Mouse (Mus musculus) stomach, embryonic 14.5 days (tissue): ENCODE measurements around the gene Lrrc8d. TPM values are rescaled to one million over a fixed set of nuclear protein-coding genes. Genes with fewer than 3 reads are reported as not detected.

Experiments used
- ATAC-seq: fragments of 200-750 bp; cut with Nextera tagmentation; 2 replicates; pipeline ENCODE4 v1.8.0; 2017; ENCODE audit warnings: low read depth, moderate TSS enrichment; ENCODE audit not compliant: insufficient number of reproducible peaks, insufficient read depth, low FRiP score
- H3K27ac ChIP-seq: fragments of 300-500 bp; sonication (generic); 2 replicates; pipeline ENCODE4 v1.5.1; 2014; ENCODE audit warnings: mild to moderate bottlenecking, low read length, moderate library complexity, mixed read lengths
- H3K27me3 ChIP-seq: fragments of 300-500 bp; sonication (generic); 2 replicates; pipeline ENCODE4 v1.6.1; 2014; ENCODE audit warnings: low read length, control low read depth, mixed read lengths; ENCODE audit not compliant: control insufficient read depth, insufficient read depth
- H3K36me3 ChIP-seq: fragments of 300-500 bp; sonication (generic); 2 replicates; pipeline ENCODE4 v1.6.1; 2014; ENCODE audit warnings: mild to moderate bottlenecking, control low read depth, low read length, moderate library complexity, mixed read lengths; ENCODE audit not compliant: control insufficient read depth, insufficient read depth
- H3K4me1 ChIP-seq: fragments of 300-500 bp; sonication (generic); 2 replicates; pipeline ENCODE4 v1.6.1; 2014; ENCODE audit warnings: low read length, control low read depth, mixed read lengths; ENCODE audit not compliant: control insufficient read depth, insufficient read depth
- H3K4me2 ChIP-seq: fragments of 300-500 bp; sonication (generic); replicated peaks from 2 replicates; pipeline ENCODE4 v1.6.1; 2014; ENCODE audit warnings: low read depth, low read length, control low read depth
- H3K4me3 ChIP-seq: fragments of 300-500 bp; sonication (generic); 2 replicates; pipeline ENCODE4 v1.5.1; 2014; ENCODE audit warnings: low read depth, low read length, control low read depth
- H3K9ac ChIP-seq: fragments of 300-500 bp; sonication (generic); replicated peaks from 2 replicates; pipeline ENCODE4 v1.6.1; 2014; ENCODE audit warnings: low read depth, mild to moderate bottlenecking, control low read depth, low read length, moderate library complexity, mixed read lengths
- H3K9me3 ChIP-seq: fragments of 300-500 bp; sonication (generic); 2 replicates; pipeline ENCODE4 v1.6.1; 2016; ENCODE audit warnings: low read depth, low read length, control low read depth; ENCODE audit not compliant: control insufficient read depth
- WGBS: fragments of 180-500 bp; shearing (Covaris S2); extraction: QIAGEN DNeasy Blood & Tissue Kit; methylation state at CpG from one replicate; pipeline ENCODE4 v1.1.7; 2014; 5-methylcytosine and 5-hydroxymethylcytosine counted together
- polyA plus RNA-seq: library from polyadenylated mRNA; unstranded; fragments of >200 nt; fragmentation: Nextera tagmentation; extraction: Ambion mirVana; gene quantifications from 2 replicates; pipeline ENCODE4 v1.2.1, GENCODE M21; 2014

Gene Lrrc8d
- polyA plus RNA-seq, 1 experiment from 2014 or later: 17.6 TPM

- H3K36me3 ChIP-seq: no peaks in the 10 kb centered on the region
- no peaks in the 10 kb centered on the region for H3K27me3 ChIP-seq
- H3K9ac ChIP-seq: peak overlapping the region; percentile 57
- 40% methylated on average over 11 of the region's 11 CpGs for WGBS
- peaks cover 16% of the 10 kb centered on the region for H3K4me1 ChIP-seq
- peak overlapping the region; percentile 93 for H3K4me2 ChIP-seq
- no peaks in the 10 kb centered on the region for H3K9me3 ChIP-seq
- peak overlapping the region; percentile 66; the same call in 1 of the 2 replicates for H3K27ac ChIP-seq
- 0 out of 2 replicates have a peak, but pooled peaks have one; percentile 6 for ATAC-seq
- peak overlapping the region; percentile 48 for H3K4me3 ChIP-seq
These were observed 32.7 kb downstream of the Lrrc8d start for GRCm38 (mm10) chr5:105732433-105732891.

DNA sequence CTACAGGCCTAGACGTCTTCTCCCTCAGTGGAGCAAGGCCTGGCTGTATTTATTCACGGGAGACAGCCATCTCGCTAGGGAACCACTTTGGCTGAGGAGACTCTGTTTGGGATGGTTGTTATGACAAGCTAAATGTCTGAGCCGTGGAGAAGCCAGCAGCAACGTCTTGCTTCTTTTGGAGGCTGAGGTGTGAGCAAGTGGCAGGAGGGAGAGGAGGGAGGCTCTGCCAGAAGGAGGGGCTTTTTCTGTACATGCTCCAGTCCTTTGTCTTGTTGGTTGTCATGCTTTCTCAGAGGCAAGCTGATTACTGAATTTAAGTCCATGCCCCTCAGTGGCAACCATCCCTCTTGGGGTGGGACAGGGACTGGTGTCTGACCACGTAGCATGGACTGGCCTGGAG is 33.5 kb downstream of the Lrrc8d start:
- Histone ChIP-seq H3K4me3 (no peak overlapping the region), H3K27me3 (no peaks in the 10 kb centered on the region), H3K4me2 (no peak overlapping the region), H3K27ac (no peak overlapping the region), H3K9ac (no peak overlapping the region), H3K36me3 (no peaks in the 10 kb centered on the region), H3K9me3 (no peaks in the 10 kb centered on the region), H3K4me1 (peaks cover 16% of the 10 kb centered on the region)
- no peak for ATAC-seq
- WGBS: 56% methylated on average over 6 of the region's 6 CpGs

DNA sequence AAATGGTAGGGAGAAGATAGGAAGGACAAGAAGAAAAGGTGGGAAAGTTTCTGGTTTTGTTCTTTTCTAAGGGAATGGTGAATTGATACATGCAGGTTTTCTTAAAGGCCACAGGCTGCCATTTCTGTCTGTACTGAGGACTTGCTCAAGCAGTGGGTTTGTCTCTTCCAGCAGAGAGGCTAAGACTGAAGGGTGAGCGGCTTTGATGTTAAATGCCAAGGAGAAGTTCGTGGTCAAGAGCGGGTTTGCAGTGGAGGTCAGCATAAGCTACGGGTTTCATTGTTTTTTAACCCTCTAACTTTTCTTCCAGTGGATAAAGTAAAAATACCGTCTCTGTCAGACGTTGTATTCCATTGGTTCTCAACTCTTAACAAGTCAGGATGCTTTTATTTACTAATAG is 36.6 kb downstream of the Lrrc8d start:
- Histone ChIP-seq H3K4me2 (no peak overlapping the region), H3K4me1 (peaks cover 14% of the 10 kb centered on the region), H3K27ac (no peak overlapping the region), H3K27me3 (no peaks in the 10 kb centered on the region), H3K9ac (no peak overlapping the region), H3K9me3 (no peaks in the 10 kb centered on the region), H3K4me3 (no peak overlapping the region), H3K36me3 (no peaks in the 10 kb centered on the region)
- WGBS: 85% methylated on average over 6 of the region's 6 CpGs
- ATAC-seq: no peak

DNA sequence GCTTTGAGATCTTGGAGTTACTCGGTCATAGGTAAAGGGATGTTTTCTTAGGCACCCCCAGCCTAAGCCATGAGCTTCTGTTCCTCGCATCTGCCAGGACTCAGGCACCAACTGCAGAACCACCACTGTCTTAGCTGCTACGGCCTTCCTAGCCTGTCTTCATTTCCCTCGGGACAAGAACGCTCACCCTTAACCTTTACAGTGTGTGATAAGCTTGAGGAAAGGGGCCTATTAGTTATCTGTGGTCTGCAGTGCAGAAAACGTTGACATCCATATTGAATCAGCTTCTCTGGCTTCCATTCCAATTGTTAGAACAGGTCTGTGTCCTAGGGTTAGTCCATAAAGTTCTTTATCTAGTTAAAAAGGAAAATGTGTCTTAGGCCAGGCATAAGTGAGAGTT is 37.4 kb downstream of the Lrrc8d start:
- no peak overlapping the region for H3K4me2 ChIP-seq
- no peak for ATAC-seq
- no peak overlapping the region for H3K9ac ChIP-seq
- 60% methylated on average over 6 of the region's 6 CpGs for WGBS
- no peaks in the 10 kb centered on the region for H3K27me3 ChIP-seq
- H3K9me3 ChIP-seq: no peaks in the 10 kb centered on the region
- no peak overlapping the region for H3K27ac ChIP-seq
- H3K4me3 ChIP-seq: no peak overlapping the region
- peaks cover 9% of the 10 kb centered on the region for H3K4me1 ChIP-seq
- no peaks in the 10 kb centered on the region for H3K36me3 ChIP-seq

DNA sequence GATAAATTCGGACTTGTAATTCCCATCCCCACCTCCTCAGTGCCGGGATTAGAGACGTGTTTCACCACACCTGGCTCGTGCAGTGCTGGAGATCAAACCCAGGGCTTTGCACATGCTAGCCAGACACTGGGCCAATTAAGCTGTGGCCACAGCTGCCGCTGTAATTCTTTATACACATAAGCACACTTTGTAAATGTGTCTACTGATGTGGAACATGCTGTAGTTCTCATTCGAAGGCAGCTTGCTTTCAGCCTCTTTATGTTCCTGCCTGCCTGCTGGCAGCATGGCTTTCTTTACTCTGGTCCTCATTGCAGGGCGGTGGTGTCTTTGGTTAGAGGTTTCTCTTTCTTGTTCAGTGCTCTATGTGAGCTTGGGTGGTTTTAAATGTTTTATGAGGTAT is 40.7 kb downstream of the Lrrc8d start:
- Histone ChIP-seq H3K9me3 (no peaks in the 10 kb centered on the region), H3K4me3 (no peak overlapping the region), H3K4me2 (no peak overlapping the region), H3K9ac (no peak overlapping the region), H3K4me1 (0 out of 2 replicates have a peak, but pooled peaks cover 3% of the 10 kb centered on the region), H3K27ac (no peak overlapping the region), H3K36me3 (no peaks in the 10 kb centered on the region), H3K27me3 (no peaks in the 10 kb centered on the region)
- no peak for ATAC-seq
- WGBS: 59% methylated on average over 7 of the region's 7 CpGs

DNA sequence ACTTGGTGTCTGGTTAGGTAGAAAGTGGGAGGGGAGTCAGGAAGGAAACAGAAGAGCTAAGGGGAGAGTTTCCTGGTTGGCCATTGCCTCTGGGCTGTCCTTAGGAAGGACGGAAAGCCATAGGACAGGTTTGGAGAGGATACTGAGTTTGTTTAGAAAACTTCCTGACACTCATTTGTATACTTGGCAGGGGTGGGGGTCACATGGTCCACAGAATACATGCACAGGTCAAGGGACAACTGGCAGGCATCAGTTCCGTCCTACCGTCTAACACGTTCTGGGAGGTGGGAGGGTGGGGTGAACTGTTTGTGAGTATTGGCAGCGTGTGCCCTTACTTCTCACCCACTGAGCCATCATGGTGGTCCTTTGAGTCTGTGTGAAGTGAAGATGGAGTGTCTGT is 42.9 kb downstream of the Lrrc8d start:
- Histone ChIP-seq H3K27ac (no peak overlapping the region), H3K36me3 (no peaks in the 10 kb centered on the region), H3K4me1 (0 out of 2 replicates have a peak, but pooled peaks cover 3% of the 10 kb centered on the region), H3K4me3 (no peak overlapping the region), H3K27me3 (no peaks in the 10 kb centered on the region), H3K9me3 (no peaks in the 10 kb centered on the region), H3K4me2 (no peak overlapping the region), H3K9ac (no peak overlapping the region)
- ATAC-seq: no peak
- 61% methylated on average over 5 of the region's 5 CpGs for WGBS

GRCm38 (mm10) chr5:105745324-105745723 is 45.6 kb downstream of the Lrrc8d start:
- no peak overlapping the region for H3K9ac ChIP-seq
- no peak for ATAC-seq
- no peak overlapping the region for H3K4me2 ChIP-seq
- no peaks in the 10 kb centered on the region for H3K27me3 ChIP-seq
- 67% methylated on average over 11 of the region's 11 CpGs for WGBS
- no peaks in the 10 kb centered on the region for H3K36me3 ChIP-seq
- no peak overlapping the region for H3K4me3 ChIP-seq
- H3K4me1 ChIP-seq: 0 out of 2 replicates have a peak, but pooled peaks cover 3% of the 10 kb centered on the region
- no peaks in the 10 kb centered on the region for H3K9me3 ChIP-seq
- no peak overlapping the region for H3K27ac ChIP-seq

- WGBS: 88% methylated on average over 5 of the region's 5 CpGs
- Histone ChIP-seq H3K9me3 (no peaks in the 10 kb centered on the region), H3K9ac (no peak overlapping the region), H3K4me2 (no peak overlapping the region), H3K27me3 (no peaks in the 10 kb centered on the region), H3K36me3 (no peaks in the 10 kb centered on the region), H3K4me1 (0 out of 2 replicates have a peak, but pooled peaks cover 3% of the 10 kb centered on the region), H3K4me3 (no peak overlapping the region), H3K27ac (no peak overlapping the region)
- ATAC-seq: no peak
These were observed 46.2 kb downstream of the Lrrc8d start for GRCm38 (mm10) chr5:105745927-105746454.

DNA sequence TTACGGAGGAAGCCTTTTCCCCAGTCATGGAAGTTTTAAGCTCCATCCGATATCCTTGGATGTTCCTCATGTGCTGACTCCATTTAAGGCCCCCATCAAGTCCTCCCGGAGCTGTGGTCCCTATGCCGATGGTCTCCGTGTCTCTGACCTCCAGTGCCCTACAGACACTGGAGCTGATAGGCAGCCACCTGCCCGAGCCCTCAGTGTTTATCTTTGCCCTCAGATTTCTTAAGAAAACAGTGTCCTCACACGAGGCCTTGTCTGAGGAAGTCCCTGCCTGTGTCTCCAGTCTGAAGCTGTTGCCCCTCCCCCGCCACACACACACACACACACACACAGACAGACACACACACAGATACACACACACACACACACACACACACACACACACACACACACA is 55.0 kb downstream of the Lrrc8d start:
- Histone ChIP-seq H3K9me3 (no peaks in the 10 kb centered on the region), H3K4me1 (peaks cover 10% of the 10 kb centered on the region; the same call in 1 of the 2 replicates), H3K9ac (no peak overlapping the region), H3K27ac (no peak overlapping the region), H3K36me3 (no peaks in the 10 kb centered on the region), H3K4me3 (no peak overlapping the region), H3K27me3 (no peaks in the 10 kb centered on the region), H3K4me2 (no peak overlapping the region)
- 31% methylated on average over 8 of the region's 8 CpGs for WGBS
- no peak for ATAC-seq
